Mouse (Mus musculus): ENCODE data around the gene Actr1a.

Actr1a gene

GRCm38 (mm10) chr19:46349550-46349949, 46.0 kb downstream of the Actr1a start:
- DNase-seq: no peak

- DNase-seq: peak in 1 of 2 experiments; percentile 16
These were observed 46.6 kb downstream of the Actr1a start for GRCm38 (mm10) chr19:46348761-46349458.

GRCm38 (mm10) chr19:46347936-46348668, 47.4 kb downstream of the Actr1a start:
- DNase-seq: no peak

GRCm38 (mm10) chr19:46347146-46347545, 48.4 kb downstream of the Actr1a start:
- no peak for DNase-seq

- no peak for DNase-seq
These were observed 50.7 kb downstream of the Actr1a start for GRCm38 (mm10) chr19:46344710-46345419.

GRCm38 (mm10) chr19:46339287-46339971, 56.1 kb downstream of the Actr1a start:
- no peak for DNase-seq

GRCm38 (mm10) chr19:46338942-46339286, 56.6 kb downstream of the Actr1a start:
- no peak for DNase-seq

- DNase-seq: peak; percentile 87 to 94
These were observed 57.1 kb downstream of the Actr1a start, which contains the start of gene Cuedc2 for GRCm38 (mm10) chr19:46338331-46338936. Cuedc2 (minus strand) TSS chr19:46338702.

- no peak for DNase-seq
These were observed 57.7 kb downstream of the Actr1a start for GRCm38 (mm10) chr19:46337719-46338330.

- DNase-seq: no peak
These were observed 61.6 kb downstream of the Actr1a start for GRCm38 (mm10) chr19:46333906-46334305.

GRCm38 (mm10) chr19:46332721-46333339, 62.7 kb downstream of the Actr1a start:
- DNase-seq: no peak

- DNase-seq: no peak
These were observed 63.6 kb downstream of the Actr1a start for GRCm38 (mm10) chr19:46331936-46332335.

- no peak for DNase-seq
These were observed 64.2 kb downstream of the Actr1a start for GRCm38 (mm10) chr19:46331326-46331725.

GRCm38 (mm10) chr19:46330696-46331095, 64.9 kb downstream of the Actr1a start:
- no peak for DNase-seq

GRCm38 (mm10) chr19:46329951-46330350, 65.6 kb downstream of the Actr1a start:
- no peak for DNase-seq

GRCm38 (mm10) chr19:46329031-46329641, 66.4 kb downstream of the Actr1a start:
- DNase-seq: no peak

GRCm38 (mm10) chr19:46328081-46329030, 67.2 kb downstream of the Actr1a start, which contains the start of gene Fbxl15:
Fbxl15 (plus strand) TSS chr19:46328184.
- DNase-seq: peak; percentile 80 to 85

GRCm38 (mm10) chr19:46327531-46328064, 68.0 kb downstream of the Actr1a start:
- DNase-seq: no peak

Measured in thymus, adult 18-20 months (tissue).